Mouse (Mus musculus) right cerebral cortex, postnatal 25 days (tissue): ENCODE data around the gene Wbp2.

ENCODE experiments used
- DNase-seq: peaks from one replicate; pipeline ENCODE4 v3.0.0; 2022

Gene Wbp2

GRCm38 (mm10) chr11:116029086-116029865 lies 57.5 kb downstream of the Wbp2 start:
- no peak for DNase-seq
